Mouse (Mus musculus) E14TG2a.4 (cell line): ENCODE data around the gene Trp53bp2.
A peak's percentile ranks its signal among the peaks of the same experiment; 100 is the strongest.

Experiments used
- H3K27me3 ChIP-seq: 2 replicates; pipeline ENCODE4 v1.6.1; 2014; ENCODE audit warnings: low read length, control low read depth; ENCODE audit not compliant: insufficient read depth
- H3K36me3 ChIP-seq: 2 replicates; pipeline ENCODE4 v1.6.1; 2014; ENCODE audit warnings: low read length, control low read depth; ENCODE audit not compliant: insufficient read depth
- H3K4me1 ChIP-seq: replicated peaks from 2 replicates; pipeline ENCODE4 v1.6.1; 2014; ENCODE audit warnings: low read depth, low read length, control low read depth
- H3K4me3 ChIP-seq: replicated peaks from 2 replicates; pipeline ENCODE4 v1.5.1; 2014; ENCODE audit warnings: mild to moderate bottlenecking, low read length
- H3K9me3 ChIP-seq: 2 replicates; pipeline ENCODE4 v1.6.1; 2014; ENCODE audit warnings: low read length, control low read depth
- CTCF ChIP-seq: conservative IDR thresholded peaks from 2 replicates; pipeline ENCODE4 v1.5.1; 2014; ENCODE audit warnings: low read length
- NANOG ChIP-seq: IDR thresholded peaks from 2 replicates; pipeline ENCODE4 v1.6.1; 2014; ENCODE audit warnings: borderline replicate concordance, low read length, mixed read lengths
- POU5F1 ChIP-seq: IDR thresholded peaks from 2 replicates; pipeline ENCODE4 v1.6.1; 2014; ENCODE audit warnings: low read length, borderline replicate concordance

Trp53bp2 gene

DNA sequence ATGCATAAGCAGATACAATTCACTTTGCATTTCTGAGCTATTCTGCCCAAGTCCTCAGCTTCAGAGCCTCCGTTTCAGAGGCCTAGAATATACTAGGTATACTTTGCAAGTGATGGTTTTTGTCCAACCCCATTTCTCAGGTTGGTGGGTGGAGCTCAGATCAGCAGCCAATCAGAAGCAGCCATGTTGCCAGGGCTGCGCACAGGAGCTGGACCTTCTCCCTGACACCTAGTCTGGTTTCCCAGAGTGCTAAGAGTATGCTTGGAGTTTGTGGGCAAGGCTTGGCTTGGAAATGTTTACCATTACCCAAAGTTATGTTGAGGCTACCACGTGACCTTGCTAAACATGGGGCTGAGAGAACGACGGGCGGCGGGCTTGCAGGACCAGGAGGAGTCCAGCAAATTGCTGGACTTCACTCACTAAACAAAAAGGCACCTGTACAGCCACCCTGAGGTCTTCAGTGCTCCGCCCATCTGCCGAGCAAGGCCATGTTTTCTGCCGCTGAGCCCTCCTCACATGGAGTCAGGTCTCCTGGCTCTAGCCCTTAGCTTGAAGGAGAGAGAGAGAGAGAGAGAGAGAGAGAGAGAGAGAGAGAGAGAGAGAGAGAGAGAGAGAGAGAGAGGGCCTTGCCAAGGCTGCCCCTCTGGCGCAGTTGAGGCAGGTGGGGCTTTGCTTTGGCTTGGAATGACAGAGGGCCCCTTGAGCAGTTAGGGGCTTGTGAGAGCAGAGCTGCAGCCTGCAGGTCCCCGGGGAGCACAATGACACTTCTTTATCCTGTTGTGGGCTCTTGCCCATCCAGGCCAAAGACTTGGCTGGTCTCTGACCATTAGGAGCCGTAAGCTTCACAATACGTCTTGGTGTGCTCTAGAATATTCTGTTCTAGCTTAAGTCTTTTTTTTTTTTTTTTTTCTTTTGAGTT lies 74.3 kb downstream of the Trp53bp2 start:
- Histone ChIP-seq H3K4me1 (peaks cover 41% of the 10 kb centered on the region), H3K36me3 (no peaks in the 10 kb centered on the region), H3K27me3 (peaks cover 27% of the 10 kb centered on the region), H3K4me3 (peak overlapping the region; percentile 46), H3K9me3 (no peaks in the 10 kb centered on the region)
- TF ChIP-seq CTCF = no peak

DNA sequence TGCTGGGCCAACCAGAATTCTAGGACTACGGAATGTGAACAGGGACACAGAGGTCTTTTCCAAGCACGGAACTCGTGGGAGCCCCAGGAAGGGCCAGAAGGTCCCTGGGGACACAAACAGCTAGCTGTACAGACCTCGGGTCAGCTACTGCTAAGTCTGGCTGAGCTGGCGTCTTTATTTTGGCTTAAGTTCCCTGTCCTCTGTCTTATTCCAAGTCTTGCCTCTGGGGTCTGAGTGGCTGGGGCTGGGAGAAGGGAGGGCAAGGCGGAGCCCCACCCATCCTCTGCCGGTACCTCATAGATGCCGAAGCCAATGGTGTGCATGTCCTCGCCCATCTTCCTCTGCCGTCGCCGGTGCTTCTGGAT lies 74.9 kb downstream of the Trp53bp2 start:
- TF ChIP-seq CTCF (no peak), POU5F1 (no peak), NANOG (no peak)
- H3K4me1 ChIP-seq = peaks cover 46% of the 10 kb centered on the region
- no peak overlapping the region for H3K4me3 ChIP-seq
- no peaks in the 10 kb centered on the region for H3K9me3 ChIP-seq
- H3K27me3 ChIP-seq = peaks cover 31% of the 10 kb centered on the region
- H3K36me3 ChIP-seq = no peaks in the 10 kb centered on the region

DNA sequence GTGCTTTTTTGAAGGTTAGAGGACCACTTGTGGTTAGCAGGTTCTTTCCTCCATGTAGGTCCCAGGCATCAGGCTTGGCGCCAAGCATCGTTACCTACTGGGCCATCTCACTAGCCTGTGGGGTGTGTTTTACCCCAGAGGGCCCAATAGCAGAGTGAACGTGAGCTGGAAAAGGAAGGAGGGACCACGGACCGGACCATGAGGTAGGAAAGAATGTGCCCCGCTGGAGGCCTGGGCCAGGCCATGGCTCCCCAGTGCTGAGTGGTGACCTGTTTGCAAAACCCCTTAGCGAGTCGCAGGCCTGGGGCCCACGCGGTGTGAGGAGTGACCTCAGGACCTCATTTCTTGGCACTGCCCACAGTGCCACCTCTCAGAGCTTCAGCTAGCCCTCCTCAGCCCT lies 79.5 kb downstream of the Trp53bp2 start:
- TF ChIP-seq CTCF = no peak
- H3K4me3 ChIP-seq = peak overlapping the region; percentile 60
- no peaks in the 10 kb centered on the region for H3K9me3 ChIP-seq
- H3K36me3 ChIP-seq = no peaks in the 10 kb centered on the region
- H3K27me3 ChIP-seq = peaks cover 57% of the 10 kb centered on the region
- peaks cover 46% of the 10 kb centered on the region for H3K4me1 ChIP-seq

DNA sequence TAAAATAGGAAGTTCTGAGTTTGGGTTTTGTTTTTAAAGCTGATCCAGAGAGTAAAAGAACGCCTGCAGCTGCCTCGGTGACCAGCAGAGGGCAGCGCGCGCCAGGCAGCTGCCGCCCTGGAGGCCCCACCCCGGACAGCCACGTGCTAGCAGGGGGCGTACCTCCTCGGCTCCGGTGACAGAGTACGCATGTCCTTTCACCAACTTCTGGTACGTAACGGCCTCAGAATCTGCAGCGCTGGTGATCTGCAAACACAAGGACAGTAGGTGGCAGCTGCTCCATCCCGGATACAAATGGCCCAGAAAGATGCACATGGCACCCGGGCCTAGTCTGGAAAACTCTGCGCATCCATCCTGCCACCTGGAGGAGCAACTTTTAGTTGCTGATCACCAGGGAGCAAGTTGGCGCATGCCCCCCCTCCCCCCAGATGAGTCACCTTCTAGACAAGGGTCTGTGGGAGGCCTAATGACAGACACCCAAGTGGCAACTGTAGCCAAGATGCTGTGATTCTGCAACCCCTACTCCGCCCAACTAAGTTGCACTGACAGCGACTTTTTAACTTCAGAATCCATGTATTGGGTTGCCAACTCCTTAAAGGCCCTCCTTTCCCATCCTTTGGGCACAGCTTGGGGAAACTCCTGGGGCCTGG lies 81.0 kb downstream of the Trp53bp2 start:
- Histone ChIP-seq H3K9me3 (no peaks in the 10 kb centered on the region), H3K4me3 (peak overlapping the region; percentile 50), H3K36me3 (no peaks in the 10 kb centered on the region), H3K27me3 (peaks cover 54% of the 10 kb centered on the region), H3K4me1 (peaks cover 46% of the 10 kb centered on the region)
- no peak for TF ChIP-seq POU5F1
- no peak; the same call in 1 of the 2 replicates for TF ChIP-seq CTCF
- TF ChIP-seq NANOG = no peak

DNA sequence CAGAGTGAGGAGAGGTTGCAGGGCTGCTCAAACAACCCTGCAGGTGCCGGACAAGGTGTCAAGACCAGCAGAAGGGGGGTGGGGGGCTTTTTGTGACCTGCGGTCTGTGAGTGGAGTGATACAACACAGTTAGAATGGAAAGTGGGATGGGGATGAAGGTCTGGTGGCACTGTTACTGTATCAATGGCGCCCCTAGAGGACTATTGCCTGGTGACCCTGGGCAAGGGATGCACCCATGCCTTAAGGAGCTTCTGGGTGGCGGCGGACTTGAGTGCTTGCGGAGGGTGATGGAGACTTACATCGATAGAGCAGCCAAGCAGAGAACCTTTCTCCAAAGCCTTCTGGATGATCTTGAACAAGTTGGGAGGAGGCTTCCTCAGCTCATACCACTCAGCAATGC lies 81.6 kb downstream of the Trp53bp2 start:
- TF ChIP-seq NANOG (no peak), CTCF (no peak), POU5F1 (no peak)

DNA sequence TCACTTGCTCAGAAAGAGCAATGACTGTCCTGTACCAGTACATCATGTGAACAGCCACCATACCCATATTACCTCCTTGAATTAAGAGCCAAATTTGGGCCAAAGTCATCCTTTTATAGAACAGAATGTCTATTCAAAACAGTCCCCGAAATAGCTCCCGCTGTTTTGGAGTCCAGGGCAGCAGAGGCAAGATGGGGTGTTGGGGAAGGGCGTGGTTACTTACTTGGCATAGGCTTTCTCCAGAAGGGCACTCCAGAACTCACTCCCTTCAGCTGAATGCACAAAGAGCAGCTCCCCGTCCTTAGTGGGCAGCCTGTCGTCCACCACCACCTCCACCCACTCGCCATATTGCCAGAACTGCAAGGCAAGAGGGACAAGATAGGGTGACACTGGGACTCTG lies 82.9 kb downstream of the Trp53bp2 start:
- H3K4me3 ChIP-seq = no peak overlapping the region
- TF ChIP-seq POU5F1 (no peak), NANOG (no peak), CTCF (no peak)
- peaks cover 39% of the 10 kb centered on the region for H3K27me3 ChIP-seq
- H3K36me3 ChIP-seq = no peaks in the 10 kb centered on the region
- H3K4me1 ChIP-seq = peaks cover 61% of the 10 kb centered on the region
- H3K9me3 ChIP-seq = no peaks in the 10 kb centered on the region

More for the DNA sequence above, 81.6 kb downstream of the Trp53bp2 start:
- Histone ChIP-seq H3K36me3 (no peaks in the 10 kb centered on the region), H3K27me3 (peaks cover 48% of the 10 kb centered on the region), H3K9me3 (no peaks in the 10 kb centered on the region), H3K4me3 (0 out of 2 replicates have a peak overlapping the region, but pooled peaks have one; percentile 50), H3K4me1 (peaks cover 49% of the 10 kb centered on the region)

DNA sequence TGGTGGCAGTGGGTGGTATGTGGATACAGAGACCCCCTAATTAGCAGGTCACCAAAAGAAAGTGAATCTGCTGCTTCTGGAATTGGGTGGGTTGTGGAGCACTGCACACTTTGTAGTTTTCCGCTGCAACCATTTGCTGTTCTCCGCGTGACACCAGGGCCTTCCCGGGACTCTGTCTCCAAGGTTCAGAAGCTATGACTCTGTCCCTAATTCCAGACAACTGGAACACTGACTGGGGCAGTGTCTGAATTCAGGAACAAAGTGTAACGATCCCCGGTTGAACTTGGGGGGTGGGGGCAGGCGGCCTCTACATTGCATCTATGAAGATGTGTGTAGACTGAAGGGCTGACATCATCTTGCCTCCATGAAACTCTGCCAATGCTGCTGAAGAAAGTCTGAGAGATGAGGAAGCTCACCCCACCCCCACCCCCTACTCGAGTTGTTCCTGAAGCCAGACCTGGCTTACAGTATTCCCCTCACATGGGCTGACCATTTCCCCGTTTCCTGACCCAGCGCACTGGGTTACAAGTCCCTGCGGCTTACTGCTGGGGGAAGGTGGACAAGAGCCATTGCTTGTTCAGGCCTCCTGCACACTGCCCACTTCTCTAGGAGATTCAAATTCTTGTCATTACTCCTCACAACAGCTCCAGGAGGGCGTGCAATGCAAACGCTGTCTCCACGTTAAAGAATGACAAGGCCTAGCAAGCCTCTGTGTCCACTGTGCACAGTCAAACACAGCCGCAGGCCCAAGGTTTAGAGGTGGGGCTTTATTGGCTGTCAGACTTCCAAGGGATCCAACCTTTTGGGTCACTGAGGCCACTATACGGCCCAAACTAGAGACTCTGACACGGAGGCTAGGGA lies 85.5 kb downstream of the Trp53bp2 start:
- H3K9me3 ChIP-seq = no peaks in the 10 kb centered on the region
- H3K27me3 ChIP-seq = peaks cover 26% of the 10 kb centered on the region
- TF ChIP-seq CTCF (no peak), NANOG (no peak), POU5F1 (no peak)
- no peak overlapping the region for H3K4me3 ChIP-seq
- peaks cover 45% of the 10 kb centered on the region for H3K4me1 ChIP-seq
- H3K36me3 ChIP-seq = no peaks in the 10 kb centered on the region

DNA sequence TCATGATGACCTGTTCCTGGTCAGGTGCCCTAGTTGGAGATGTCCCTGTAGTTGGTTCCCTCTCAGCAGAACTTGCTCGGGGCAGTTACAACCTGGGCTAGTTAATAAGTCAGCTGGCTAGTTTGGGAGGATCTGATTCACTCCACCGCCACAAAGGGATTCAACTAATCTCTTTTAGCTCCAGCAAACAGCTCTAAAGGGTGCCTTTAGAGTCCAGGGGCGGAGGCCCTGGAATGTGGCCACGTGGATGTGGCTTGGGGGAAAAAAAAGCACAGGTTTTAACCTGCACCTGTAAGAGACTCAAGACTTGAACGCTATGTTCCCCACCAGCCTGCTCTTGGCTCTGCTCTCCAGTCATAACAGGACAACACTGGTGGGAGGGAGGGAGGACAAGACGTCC lies 87.7 kb downstream of the Trp53bp2 start:
- Histone ChIP-seq H3K4me1 (peaks cover 44% of the 10 kb centered on the region), H3K27me3 (peaks cover 12% of the 10 kb centered on the region; the same call in 1 of the 2 replicates), H3K9me3 (peaks cover 16% of the 10 kb centered on the region), H3K4me3 (no peak overlapping the region), H3K36me3 (no peaks in the 10 kb centered on the region)
- TF ChIP-seq POU5F1 (no peak), CTCF (no peak), NANOG (no peak)
